Mouse (Mus musculus): ENCODE measurements around the gene Ddx20. TPM values are rescaled to one million over a fixed set of nuclear protein-coding genes. Genes with fewer than 3 reads are reported as not detected.
A peak's percentile ranks its signal among the peaks of the same experiment; 100 is the strongest.

The Ddx20 gene
- 15.0 and 16.2 TPM in 2 replicates for polyA plus RNA-seq (2015; fragmentation: Nextera tagmentation; extraction: Ambion mirVana)

DNA sequence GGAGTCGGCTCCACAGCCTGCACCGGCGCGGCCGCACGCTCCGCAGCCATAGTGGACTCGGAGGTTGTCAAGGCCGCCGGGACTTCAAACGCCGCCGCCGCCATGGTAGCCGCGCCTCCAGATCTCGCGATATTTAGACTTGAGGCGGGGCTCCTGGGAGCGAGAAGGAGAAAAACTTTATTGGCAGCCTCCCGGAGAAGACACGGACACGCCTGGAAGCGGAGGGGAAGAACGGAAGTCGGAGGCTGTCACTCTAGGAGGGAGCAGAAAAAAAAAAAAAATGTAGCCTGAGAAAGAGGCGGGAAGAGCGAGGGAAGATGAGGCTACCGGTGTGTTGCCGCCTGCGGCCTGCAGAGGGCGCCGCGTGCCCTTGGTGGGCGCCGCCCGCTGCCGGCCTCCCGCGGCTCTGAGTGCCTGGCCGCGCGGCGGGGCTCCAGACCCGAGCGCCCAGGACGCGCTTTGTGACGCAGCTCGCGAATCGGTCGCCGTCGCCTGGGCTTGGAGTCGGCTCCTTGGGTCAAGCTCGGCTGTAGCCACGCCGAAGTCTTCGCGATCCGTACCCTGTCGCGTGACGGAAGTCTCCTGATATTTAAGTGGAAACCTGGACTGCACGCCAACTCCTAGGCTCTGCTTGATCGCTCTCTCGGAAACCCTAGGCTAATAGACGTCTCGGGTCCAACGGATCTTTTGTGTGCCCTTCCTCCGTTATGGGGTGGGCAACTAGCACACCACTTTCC lies at the start of gene Ddx20:
Gene Ddx20 (minus strand): TSS at position 251 of the 737 bp plus-strand sequence.
- Histone ChIP-seq H3K27ac (ENCODE audit: low read length) (peak within 1 kb of the TSS; percentile 79), H3K4me3 (ENCODE audit: low read depth, low read length) (peak within 1 kb of the TSS; percentile 92), H3K27me3 (replicated peaks; ENCODE audit: insufficient read depth, low read length) (no peaks in the 10 kb centered on the region), H3K4me1 (ENCODE audit: insufficient read depth, low read depth, low read length) (no peaks in the 10 kb centered on the region), H3K9ac (replicated peaks; ENCODE audit: low read depth) (peak within 1 kb of the TSS; percentile 89), H3K36me3 (ENCODE audit: insufficient read depth, low read length) (peaks cover 12% of the 10 kb centered on the region; the same call in 1 of the 2 replicates), H3K9me3 (ENCODE audit: low read length) (no peaks in the 10 kb centered on the region), H3K4me2 (replicated peaks; ENCODE audit: low read depth, low read length) (peak within 1 kb of the TSS; percentile 78)
- peak; percentile 96 for ATAC-seq
- peak; percentile 83 for TF ChIP-seq CTCF (IDR thresholded peaks at IDR 0.05)
- TF ChIP-seq EP300 (IDR thresholded peaks at IDR 0.05): peak; percentile 99
- WGBS: under 1% methylated on average over 71 of the region's 72 CpGs
- DNase-seq (ENCODE audit: low spot score): peak; percentile 100

DNA sequence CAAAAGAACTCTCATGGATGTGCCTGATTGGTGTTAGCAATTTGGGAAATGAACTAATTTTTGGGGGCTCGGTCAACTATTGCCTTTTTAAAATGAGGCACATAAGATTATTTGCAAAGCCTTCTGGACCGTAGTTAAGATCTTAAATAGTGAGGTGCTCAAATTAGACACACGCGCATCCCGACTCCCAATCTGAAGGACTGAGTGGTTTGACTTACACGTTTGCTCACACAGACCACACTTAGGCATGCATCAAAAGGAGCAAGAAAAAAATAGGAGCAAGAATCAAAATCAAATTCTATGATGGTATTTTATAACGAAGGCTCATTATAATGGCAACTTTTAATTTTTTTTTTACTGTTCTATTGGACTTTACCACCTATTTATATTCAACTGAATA lies 49.7 kb upstream of the Ddx20 start:
- Histone ChIP-seq H3K9ac (replicated peaks; ENCODE audit: low read depth) (no peak overlapping the region), H3K4me3 (ENCODE audit: low read depth, low read length) (no peak overlapping the region), H3K27me3 (replicated peaks; ENCODE audit: insufficient read depth, low read length) (no peaks in the 10 kb centered on the region), H3K27ac (ENCODE audit: low read length) (no peak overlapping the region), H3K4me2 (replicated peaks; ENCODE audit: low read depth, low read length) (no peak overlapping the region), H3K9me3 (ENCODE audit: low read length) (no peaks in the 10 kb centered on the region), H3K4me1 (ENCODE audit: insufficient read depth, low read depth, low read length) (peaks cover 3% of the 10 kb centered on the region; the same call in 1 of the 2 replicates), H3K36me3 (ENCODE audit: insufficient read depth, low read length) (no peaks in the 10 kb centered on the region; the same call in 1 of the 2 replicates)
- 88% methylated on average over 7 of the region's 7 CpGs for WGBS
- ATAC-seq (no peak), DNase-seq (ENCODE audit: low spot score) (no peak)
- TF ChIP-seq EP300 (IDR thresholded peaks at IDR 0.05) (no peak), CTCF (IDR thresholded peaks at IDR 0.05) (no peak)

DNA sequence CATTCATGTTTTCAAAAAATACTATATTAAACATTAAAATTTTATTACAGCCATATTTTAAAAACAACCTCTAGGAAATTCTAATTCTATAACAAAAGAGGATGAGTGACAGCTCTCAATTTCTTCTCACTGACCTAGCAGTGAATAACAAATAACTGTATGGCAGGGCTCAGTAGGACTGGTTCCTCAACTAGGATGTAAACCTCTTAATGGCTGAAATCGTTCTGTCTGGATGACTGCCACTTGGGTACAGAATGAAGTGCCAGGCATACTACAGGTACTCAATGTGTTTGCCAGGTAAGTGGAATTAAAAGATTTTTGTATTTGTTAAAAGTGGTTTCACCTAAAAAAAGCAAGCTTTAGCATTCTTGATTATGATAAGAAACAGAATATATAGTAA lies 48.8 kb upstream of the Ddx20 start:
- peak; percentile 53 for TF ChIP-seq EP300 (IDR thresholded peaks at IDR 0.05)
- TF ChIP-seq CTCF (IDR thresholded peaks at IDR 0.05): no peak
- DNase-seq (ENCODE audit: low spot score) (peak; percentile 55), ATAC-seq (peak; percentile 76)
- H3K36me3 ChIP-seq (ENCODE audit: insufficient read depth, low read length): no peaks in the 10 kb centered on the region; the same call in 1 of the 2 replicates
- no peak overlapping the region for H3K27ac ChIP-seq (ENCODE audit: low read length)
- H3K9ac ChIP-seq (replicated peaks; ENCODE audit: low read depth): no peak overlapping the region
- H3K4me1 ChIP-seq (ENCODE audit: insufficient read depth, low read depth, low read length): peaks cover 3% of the 10 kb centered on the region; the same call in 1 of the 2 replicates
- H3K4me2 ChIP-seq (replicated peaks; ENCODE audit: low read depth, low read length): no peak overlapping the region
- H3K4me3 ChIP-seq (ENCODE audit: low read depth, low read length): no peak overlapping the region
- H3K9me3 ChIP-seq (ENCODE audit: low read length): no peaks in the 10 kb centered on the region
- 55% methylated on average over 1 of the region's 1 CpGs for WGBS
- no peaks in the 10 kb centered on the region for H3K27me3 ChIP-seq (replicated peaks; ENCODE audit: insufficient read depth, low read length)

DNA sequence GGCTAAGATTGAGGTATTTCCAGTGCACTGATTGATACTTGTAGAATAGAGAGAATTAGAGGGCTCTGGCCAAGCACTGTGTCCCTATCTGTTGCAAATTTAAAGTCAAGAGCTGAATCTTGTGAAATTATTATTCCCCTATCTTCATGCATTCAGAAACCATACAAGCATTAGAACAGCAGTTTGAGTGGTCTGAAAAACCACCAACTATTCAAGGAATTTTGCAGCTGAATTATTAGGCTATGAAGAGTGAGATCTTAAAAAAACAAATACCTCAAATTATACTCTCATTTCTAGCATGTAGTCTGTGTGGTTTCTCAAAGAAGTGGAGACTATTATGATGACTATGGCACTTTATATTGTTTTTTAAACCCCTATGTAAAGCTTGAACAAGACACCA lies 47.9 kb upstream of the Ddx20 start:
- H3K4me2 ChIP-seq (replicated peaks; ENCODE audit: low read depth, low read length): no peak overlapping the region
- TF ChIP-seq CTCF (IDR thresholded peaks at IDR 0.05): no peak
- TF ChIP-seq EP300 (IDR thresholded peaks at IDR 0.05): peak; percentile 61
- H3K27ac ChIP-seq (ENCODE audit: low read length): no peak overlapping the region

DNA sequence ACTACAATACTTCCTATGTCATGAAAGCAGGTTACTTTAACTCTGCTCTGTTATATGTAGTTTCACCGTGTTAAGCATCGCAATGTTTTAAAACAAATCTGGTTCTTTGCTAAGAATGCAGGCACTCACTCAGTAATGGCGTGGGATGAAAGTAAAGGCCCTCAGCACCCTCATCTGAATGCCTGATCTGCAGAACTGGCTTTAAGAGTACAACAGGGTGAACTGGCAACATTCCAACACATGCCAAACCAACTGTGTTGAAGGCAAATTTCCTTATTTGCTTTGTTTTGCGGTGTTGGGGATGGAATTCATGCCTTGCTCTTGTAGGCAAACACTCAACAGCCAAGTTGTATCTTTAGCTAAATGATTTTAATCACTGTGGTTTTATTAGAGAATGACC lies 46.2 kb upstream of the Ddx20 start:
- DNase-seq (ENCODE audit: low spot score) (peak; percentile 72), ATAC-seq (peak; percentile 50; the same call in 1 of the 2 replicates)
- Histone ChIP-seq H3K4me1 (ENCODE audit: insufficient read depth, low read depth, low read length) (peaks cover 3% of the 10 kb centered on the region; the same call in 1 of the 2 replicates), H3K4me2 (replicated peaks; ENCODE audit: low read depth, low read length) (no peak overlapping the region), H3K9ac (replicated peaks; ENCODE audit: low read depth) (no peak overlapping the region), H3K9me3 (ENCODE audit: low read length) (no peaks in the 10 kb centered on the region), H3K27me3 (replicated peaks; ENCODE audit: insufficient read depth, low read length) (no peaks in the 10 kb centered on the region), H3K4me3 (ENCODE audit: low read depth, low read length) (no peak overlapping the region), H3K27ac (ENCODE audit: low read length) (no peak overlapping the region), H3K36me3 (ENCODE audit: insufficient read depth, low read length) (no peaks in the 10 kb centered on the region; the same call in 1 of the 2 replicates)
- 59% methylated on average over 4 of the region's 4 CpGs for WGBS
- TF ChIP-seq EP300 (IDR thresholded peaks at IDR 0.05) (peak; percentile 62), CTCF (IDR thresholded peaks at IDR 0.05) (no peak)

More for the DNA sequence above, 47.9 kb upstream of the Ddx20 start:
- Histone ChIP-seq H3K27me3 (replicated peaks; ENCODE audit: insufficient read depth, low read length) (no peaks in the 10 kb centered on the region), H3K4me3 (ENCODE audit: low read depth, low read length) (no peak overlapping the region), H3K36me3 (ENCODE audit: insufficient read depth, low read length) (no peaks in the 10 kb centered on the region; the same call in 1 of the 2 replicates), H3K9me3 (ENCODE audit: low read length) (no peaks in the 10 kb centered on the region), H3K9ac (replicated peaks; ENCODE audit: low read depth) (no peak overlapping the region), H3K4me1 (ENCODE audit: insufficient read depth, low read depth, low read length) (peaks cover 3% of the 10 kb centered on the region; the same call in 1 of the 2 replicates)
- DNase-seq (ENCODE audit: low spot score) (no peak), ATAC-seq (no peak)

DNA sequence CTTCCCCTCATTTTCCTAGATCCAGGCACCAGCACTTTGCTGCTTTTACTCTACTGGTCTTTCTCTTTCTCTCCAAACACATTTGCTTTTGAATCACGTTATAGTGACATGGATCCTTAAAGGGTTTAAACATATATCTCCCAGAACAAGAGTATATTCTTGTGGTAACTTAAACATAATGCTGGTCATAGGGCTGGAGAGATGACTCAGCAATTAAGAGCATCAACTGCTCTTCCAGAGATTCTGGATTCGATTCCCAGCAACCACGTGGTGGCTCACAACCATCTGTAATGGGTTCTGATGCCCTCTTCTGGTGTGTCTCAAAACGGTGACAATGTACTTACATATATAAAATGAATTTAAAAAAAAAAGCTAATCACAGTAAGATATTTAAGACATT lies 45.0 kb upstream of the Ddx20 start:
- H3K4me3 ChIP-seq (ENCODE audit: low read depth, low read length): no peak overlapping the region
- H3K9ac ChIP-seq (replicated peaks; ENCODE audit: low read depth): no peak overlapping the region
- no peak overlapping the region for H3K4me2 ChIP-seq (replicated peaks; ENCODE audit: low read depth, low read length)
- peaks cover 3% of the 10 kb centered on the region; the same call in 1 of the 2 replicates for H3K4me1 ChIP-seq (ENCODE audit: insufficient read depth, low read depth, low read length)
- DNase-seq (ENCODE audit: low spot score) (no peak), ATAC-seq (no peak)
- no peaks in the 10 kb centered on the region for H3K9me3 ChIP-seq (ENCODE audit: low read length)
- no peak overlapping the region for H3K27ac ChIP-seq (ENCODE audit: low read length)
- no peak for TF ChIP-seq CTCF (IDR thresholded peaks at IDR 0.05)
- WGBS: 88% methylated on average over 4 of the region's 4 CpGs
- no peaks in the 10 kb centered on the region for H3K27me3 ChIP-seq (replicated peaks; ENCODE audit: insufficient read depth, low read length)
- no peaks in the 10 kb centered on the region; the same call in 1 of the 2 replicates for H3K36me3 ChIP-seq (ENCODE audit: insufficient read depth, low read length)
